Mouse (Mus musculus) lung, embryonic 15.5 days (tissue): ENCODE results near the gene Nell2. TPM values are rescaled to one million over a fixed set of nuclear protein-coding genes. Genes with fewer than 3 reads are reported as not detected.

ENCODE experiments used
- ATAC-seq: fragments of 200-750 bp; cut with Nextera tagmentation; 2 replicates; pipeline ENCODE4 v1.8.0; 2017; ENCODE audit warnings: moderate number of reproducible peaks, borderline replicate concordance; ENCODE audit not compliant: low FRiP score, low TSS enrichment; ENCODE audit errors: extremely low read depth
- H3K27ac ChIP-seq: fragments of 300-500 bp; sonication (generic); 2 replicates; pipeline ENCODE4 v1.5.1; 2015; ENCODE audit warnings: moderate library complexity, mild to moderate bottlenecking, inconsistent platforms
- H3K27me3 ChIP-seq: fragments of 300-500 bp; sonication (generic); 2 replicates; pipeline ENCODE4 v1.6.1; 2015; ENCODE audit warnings: inconsistent platforms
- H3K36me3 ChIP-seq: fragments of 300-500 bp; sonication (generic); 2 replicates; pipeline ENCODE4 v1.6.1; 2015; ENCODE audit warnings: inconsistent platforms
- H3K4me1 ChIP-seq: fragments of 300-500 bp; sonication (generic); 2 replicates; pipeline ENCODE4 v1.6.1; 2015; ENCODE audit warnings: inconsistent platforms
- H3K4me2 ChIP-seq: fragments of 300-500 bp; sonication (generic); 2 replicates; pipeline ENCODE4 v1.6.1; 2015; ENCODE audit warnings: inconsistent platforms, mild to moderate bottlenecking, moderate library complexity
- H3K4me3 ChIP-seq: fragments of 300-500 bp; sonication (generic); 2 replicates; pipeline ENCODE4 v1.5.1; 2015; ENCODE audit warnings: mild to moderate bottlenecking, inconsistent platforms
- H3K9ac ChIP-seq: fragments of 300-500 bp; sonication (generic); 2 replicates; pipeline ENCODE4 v1.6.1; 2015; ENCODE audit warnings: inconsistent platforms
- H3K9me3 ChIP-seq: fragments of 300-500 bp; sonication (generic); 2 replicates; pipeline ENCODE4 v1.6.1; 2016; ENCODE audit warnings: inconsistent platforms
- WGBS: fragments of 180-500 bp; shearing (Covaris S2); methylation state at CpG from one replicate; pipeline ENCODE4 v1.1.7; 2015; 5-methylcytosine and 5-hydroxymethylcytosine counted together
- polyA plus RNA-seq: library from polyadenylated mRNA; unstranded; fragments of >200 nt; fragmentation: Nextera tagmentation; extraction: Ambion mirVana; gene quantifications from 2 replicates; pipeline ENCODE4 v1.2.1, GENCODE M21; 2015

Gene Nell2
- polyA plus RNA-seq, 1 experiment from 2014 or later: 1.8 TPM

DNA sequence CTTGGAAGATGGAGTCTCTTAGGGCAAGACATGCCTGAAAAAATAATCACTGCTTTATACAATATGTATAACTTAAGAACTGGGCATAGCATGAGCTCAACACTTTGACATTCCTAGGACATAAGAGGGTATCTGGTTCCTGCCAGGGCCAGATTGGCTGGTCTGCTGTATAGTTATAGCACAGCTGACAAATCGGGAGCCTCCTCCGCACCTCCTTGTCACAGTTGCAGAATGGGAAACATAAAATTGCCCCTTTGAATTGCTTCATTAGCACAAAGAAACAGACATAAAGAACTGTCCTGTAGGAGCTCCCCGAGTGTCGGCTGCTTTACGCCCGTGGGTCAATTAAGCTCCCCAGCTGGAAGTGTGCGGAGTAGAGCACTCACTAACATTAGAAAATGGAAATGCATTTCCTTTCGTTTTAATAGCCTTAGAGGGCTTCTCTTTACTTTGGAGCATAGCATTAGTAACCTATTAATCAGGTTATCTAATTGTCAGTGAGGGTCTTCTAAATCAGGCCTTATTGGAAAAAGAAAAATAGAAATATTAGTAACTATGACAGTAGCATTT, 473.2 kb downstream of the Nell2 start:
- WGBS: 84% methylated on average over 8 of the region's 8 CpGs
- no peak overlapping the region for H3K4me3 ChIP-seq
- ATAC-seq: no peak
- no peak overlapping the region for H3K4me2 ChIP-seq
- H3K27me3 ChIP-seq: no peaks in the 10 kb centered on the region
- no peak overlapping the region for H3K27ac ChIP-seq
- H3K36me3 ChIP-seq: no peaks in the 10 kb centered on the region
- no peak overlapping the region for H3K9ac ChIP-seq
- H3K9me3 ChIP-seq: no peaks in the 10 kb centered on the region
- H3K4me1 ChIP-seq: no peaks in the 10 kb centered on the region

DNA sequence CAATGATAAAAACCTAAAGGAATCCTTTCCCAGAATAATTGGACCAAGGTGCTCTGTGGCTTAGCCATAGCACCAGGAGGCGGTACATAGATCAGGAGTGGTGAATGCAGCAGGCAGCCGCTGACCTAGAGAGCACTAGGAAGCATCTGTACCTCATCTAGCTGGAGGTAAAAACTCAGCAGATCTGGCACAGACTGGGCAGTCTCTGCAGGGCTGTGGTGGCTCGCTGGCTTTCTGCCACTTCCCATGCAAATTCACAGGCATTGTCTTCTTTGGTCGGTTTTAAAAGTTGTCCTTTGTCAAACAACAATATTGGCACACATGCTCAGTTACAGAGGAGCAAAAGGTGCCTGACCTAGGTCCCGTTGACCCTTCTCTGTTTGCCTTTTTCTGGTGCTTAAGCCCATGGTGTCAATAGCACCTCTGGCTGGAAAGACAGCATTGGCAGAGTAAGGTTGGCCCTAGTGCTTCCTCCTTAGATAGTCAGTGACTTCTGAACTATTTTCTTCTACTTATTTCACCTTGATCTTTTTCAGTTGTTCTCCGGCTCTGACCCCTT, 479.1 kb downstream of the Nell2 start:
- Histone ChIP-seq H3K36me3 (no peaks in the 10 kb centered on the region), H3K27me3 (no peaks in the 10 kb centered on the region), H3K27ac (no peak overlapping the region), H3K9me3 (no peaks in the 10 kb centered on the region), H3K4me1 (no peaks in the 10 kb centered on the region), H3K4me3 (no peak overlapping the region), H3K9ac (no peak overlapping the region), H3K4me2 (no peak overlapping the region)
- no peak for ATAC-seq
- 62% methylated on average over 6 of the region's 6 CpGs for WGBS

DNA sequence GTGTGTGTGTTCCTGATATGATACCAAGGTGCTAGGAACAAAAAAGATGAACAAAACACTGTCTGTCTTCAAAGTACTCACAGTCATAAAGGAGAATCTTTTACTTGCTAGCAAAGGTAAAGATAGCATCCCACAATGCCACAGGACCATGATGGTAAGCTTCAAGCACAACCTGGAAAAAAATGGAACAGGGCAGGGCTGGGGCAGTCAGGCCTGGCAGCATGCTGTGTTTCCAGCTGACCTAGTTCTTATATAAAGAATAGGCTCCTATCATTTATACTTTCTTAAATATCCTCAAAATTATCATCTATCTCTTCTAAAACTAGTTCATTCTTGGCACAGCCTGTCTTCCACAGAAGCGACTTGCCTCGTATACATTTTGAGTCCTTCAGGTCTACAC, 480.9 kb downstream of the Nell2 start:
- no peak overlapping the region for H3K4me2 ChIP-seq
- no peaks in the 10 kb centered on the region for H3K27me3 ChIP-seq
- no peaks in the 10 kb centered on the region for H3K4me1 ChIP-seq
- no peak overlapping the region for H3K4me3 ChIP-seq
- 81% methylated on average over 2 of the region's 2 CpGs for WGBS
- H3K27ac ChIP-seq: no peak overlapping the region
- no peaks in the 10 kb centered on the region for H3K36me3 ChIP-seq
- H3K9ac ChIP-seq: no peak overlapping the region
- no peaks in the 10 kb centered on the region for H3K9me3 ChIP-seq
- ATAC-seq: no peak

DNA sequence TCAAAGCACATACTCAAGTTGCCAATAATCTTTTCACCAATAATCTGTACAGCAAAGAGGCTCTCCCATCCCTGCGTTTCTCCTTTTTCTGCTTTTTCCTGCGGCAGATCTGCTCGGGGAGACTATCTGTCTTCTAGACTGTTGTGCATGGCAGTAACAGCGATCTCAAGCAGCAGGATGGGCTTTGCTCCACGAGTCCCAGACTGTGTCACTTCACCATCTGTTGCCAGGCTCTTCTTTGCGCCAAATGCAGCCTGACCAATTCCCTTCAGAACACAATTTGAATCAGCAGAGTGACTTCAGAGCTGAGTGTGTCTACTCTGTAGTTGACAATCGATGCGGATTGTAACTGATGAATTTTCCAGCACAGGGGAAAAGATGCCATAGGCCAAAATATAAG, 484.3 kb downstream of the Nell2 start:
- no peaks in the 10 kb centered on the region for H3K4me1 ChIP-seq
- no peak overlapping the region for H3K27ac ChIP-seq
- H3K4me3 ChIP-seq: no peak overlapping the region
- 68% methylated on average over 8 of the region's 8 CpGs for whole genome bisulfite sequencing
- H3K4me2 ChIP-seq: no peak overlapping the region
- no peak for ATAC-seq
- H3K9me3 ChIP-seq: no peaks in the 10 kb centered on the region
- no peaks in the 10 kb centered on the region for H3K36me3 ChIP-seq
- no peak overlapping the region for H3K9ac ChIP-seq
- no peaks in the 10 kb centered on the region for H3K27me3 ChIP-seq

DNA sequence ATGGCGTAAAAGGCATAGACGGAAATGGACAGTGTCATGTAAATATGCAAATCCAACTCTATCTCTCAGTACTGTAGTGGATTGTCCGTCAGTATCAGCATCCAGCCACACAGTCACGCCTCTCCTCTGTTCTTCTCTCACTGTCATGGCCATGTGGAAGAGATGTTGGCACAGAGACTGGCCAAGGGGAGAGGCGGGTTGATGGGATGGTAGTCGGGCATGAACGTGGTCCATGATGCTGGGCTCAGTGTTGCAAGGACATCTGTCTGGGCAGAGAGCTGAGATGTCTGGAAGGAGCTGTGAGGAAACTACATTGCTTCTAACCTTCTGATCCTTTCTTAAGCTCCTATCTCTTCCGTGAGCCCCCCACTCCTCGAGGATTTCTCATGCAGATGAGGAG, 485.9 kb downstream of the Nell2 start:
- Histone ChIP-seq H3K9ac (no peak overlapping the region), H3K27ac (no peak overlapping the region), H3K4me2 (no peak overlapping the region), H3K27me3 (no peaks in the 10 kb centered on the region), H3K36me3 (no peaks in the 10 kb centered on the region), H3K4me3 (no peak overlapping the region), H3K9me3 (no peaks in the 10 kb centered on the region), H3K4me1 (no peaks in the 10 kb centered on the region)
- no peak for ATAC-seq
- 70% methylated on average over 9 of the region's 9 CpGs for WGBS

DNA sequence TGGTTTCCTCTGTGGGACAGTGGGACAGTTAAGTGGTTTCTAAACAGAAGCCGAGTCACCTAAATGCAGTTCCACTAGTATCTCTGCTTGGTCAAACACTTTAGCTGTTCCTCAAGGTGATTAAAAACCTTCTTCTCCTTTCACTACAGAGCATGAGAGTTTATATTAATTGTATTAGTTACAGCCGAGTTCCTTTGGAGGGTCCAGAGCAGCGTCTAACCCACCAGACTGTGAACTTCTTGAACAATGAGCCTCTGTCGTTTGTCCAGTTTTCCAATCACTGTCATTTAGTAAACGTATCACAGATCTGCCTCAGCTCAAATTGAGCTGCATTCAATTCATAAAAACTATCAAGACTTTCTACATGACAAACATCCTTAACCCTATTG, 498.9 kb downstream of the Nell2 start:
- Histone ChIP-seq H3K27me3 (no peaks in the 10 kb centered on the region), H3K9ac (no peak overlapping the region), H3K9me3 (no peaks in the 10 kb centered on the region), H3K4me1 (no peaks in the 10 kb centered on the region), H3K4me3 (no peak overlapping the region), H3K36me3 (no peaks in the 10 kb centered on the region), H3K4me2 (no peak overlapping the region), H3K27ac (no peak overlapping the region)
- ATAC-seq: no peak
- 56% methylated on average over 5 of the region's 5 CpGs for WGBS

DNA sequence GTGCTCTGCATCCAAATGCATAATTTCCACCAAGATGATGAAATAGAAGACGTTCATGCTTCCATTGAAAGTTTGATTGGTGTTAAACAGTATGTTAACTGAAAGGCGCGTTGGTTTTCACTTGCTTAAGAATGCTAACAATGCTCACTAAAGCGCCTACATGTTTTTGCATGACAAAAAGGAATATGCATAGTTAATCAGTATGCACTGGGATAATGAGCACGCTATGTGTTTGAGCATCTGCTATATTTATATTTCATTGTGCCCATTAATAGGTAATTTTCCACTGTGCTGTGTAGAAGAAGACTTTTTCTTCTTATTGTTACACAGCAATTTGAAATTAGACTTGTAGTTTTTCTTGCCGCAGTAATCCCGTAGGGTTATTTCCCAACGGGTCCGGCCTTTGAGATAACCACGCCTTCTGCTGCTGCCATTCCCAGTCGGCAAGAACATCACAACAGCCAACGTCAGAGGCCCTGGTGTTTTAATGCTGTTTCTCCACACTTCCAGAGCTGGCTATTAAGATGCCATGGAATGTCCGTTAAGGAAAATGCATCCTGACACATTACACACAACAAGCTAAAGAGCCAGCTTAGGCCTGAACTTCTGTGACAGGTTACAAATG, 499.4 kb downstream of the Nell2 start:
- no peak for ATAC-seq
- Histone ChIP-seq H3K4me1 (no peaks in the 10 kb centered on the region), H3K27ac (no peak overlapping the region), H3K9me3 (no peaks in the 10 kb centered on the region), H3K4me3 (no peak overlapping the region), H3K9ac (no peak overlapping the region), H3K27me3 (no peaks in the 10 kb centered on the region), H3K36me3 (no peaks in the 10 kb centered on the region), H3K4me2 (no peak overlapping the region)
- WGBS: 84% methylated on average over 13 of the region's 13 CpGs

Other genes starting within 250 kb of the Nell2 start
- gene Dbx2, start 127.4 kb upstream of the Nell2 start, polyA plus RNA-seq: not detected in 2 replicates